Mouse (Mus musculus) retina, postnatal 7 days (tissue): ENCODE data around the gene Atxn7l3.
A peak's percentile ranks its signal among the peaks of the same experiment; 100 is the strongest.

Experiments
- DNase-seq: peaks from one replicate; pipeline ENCODE4 v3.0.0-alpha.2; 2012; ENCODE audit warnings: low read depth, low spot score

Atxn7l3 gene

GRCm38 (mm10) chr11:102263211-102263610 is 33.2 kb downstream of the Atxn7l3 start:
- DNase-seq, result no peak

- DNase-seq, result no peak
Measured at GRCm38 (mm10) chr11:102258521-102258920, 37.9 kb downstream of the Atxn7l3 start.

GRCm38 (mm10) chr11:102258095-102258494 is 38.3 kb downstream of the Atxn7l3 start:
- DNase-seq, result no peak

GRCm38 (mm10) chr11:102257514-102257913 is 38.9 kb downstream of the Atxn7l3 start:
- DNase-seq, result no peak

GRCm38 (mm10) chr11:102249351-102250090 is 46.9 kb downstream of the Atxn7l3 start:
- no peak for DNase-seq

GRCm38 (mm10) chr11:102248630-102249230 is 47.7 kb downstream of the Atxn7l3 start, which contains the start of gene BC030867:
Gene BC030867 (plus strand): TSS chr11:102248882.
- peak; percentile 92 for DNase-seq

GRCm38 (mm10) chr11:102246871-102247270 is 49.6 kb downstream of the Atxn7l3 start:
- no peak for DNase-seq

GRCm38 (mm10) chr11:102246273-102246635 is 50.2 kb downstream of the Atxn7l3 start:
- DNase-seq, result no peak

GRCm38 (mm10) chr11:102245581-102246272 is 50.7 kb downstream of the Atxn7l3 start:
- no peak for DNase-seq

GRCm38 (mm10) chr11:102244926-102245449 is 51.4 kb downstream of the Atxn7l3 start:
- no peak for DNase-seq

- no peak for DNase-seq
Measured at GRCm38 (mm10) chr11:102241874-102242273, 54.6 kb downstream of the Atxn7l3 start.

- no peak for DNase-seq
Measured at GRCm38 (mm10) chr11:102241246-102241645, 55.2 kb downstream of the Atxn7l3 start.

- no peak for DNase-seq
Measured at GRCm38 (mm10) chr11:102240636-102241035, 55.8 kb downstream of the Atxn7l3 start.
